Mouse (Mus musculus) CH12.LX (cell line): ENCODE data around the gene Pkmyt1. TPM values are rescaled to one million over a fixed set of nuclear protein-coding genes. Genes with fewer than 3 reads are reported as not detected.

Experiments used
- polyA plus RNA-seq: library from polyadenylated mRNA; unstranded; fragments of >175 nt; gene quantifications from 2 replicates; pipeline ENCODE4 v1.2.1, GENCODE M21; 2012; ENCODE audit warnings: low read depth; ENCODE audit not compliant: insufficient read length
- total RNA-seq, 2 experiments: library from RNA; depleted of rRNA; stranded (reverse); fragments of 300-350 nt in 1 of 2; fragments of >200 nt in 1 of 2; gene quantifications; 2 replicates each; pipeline ENCODE4 v1.2.3; 2012 to 2014

The Pkmyt1 gene
- total and polyA plus RNA-seq, 3 experiments: 12.6 to 37.0 (median 25.4) TPM

Other genes starting within 250 kb of the Pkmyt1 start
Only the 20 nearest of the 27 such genes appear.
- 0.30 TPM in 1 of 2 replicates, not detected in the other for gene Zfp13, start 126.8 kb upstream of the Pkmyt1 start, total RNA-seq (2012; rRNA removed)
- gene Zfp13, start 126.8 kb upstream of the Pkmyt1 start, total RNA-seq (2014; rRNA removed): not detected in 2 replicates
- not detected in 2 replicates for gene Zfp13, start 126.8 kb upstream of the Pkmyt1 start, polyA plus RNA-seq
- not detected in 2 replicates for gene Zscan10, start 125.5 kb upstream of the Pkmyt1 start, total RNA-seq (2012; rRNA removed)
- gene Zscan10, start 125.5 kb upstream of the Pkmyt1 start, total RNA-seq (2014; rRNA removed): not detected in 2 replicates
- not detected in 2 replicates for gene Zscan10, start 125.5 kb upstream of the Pkmyt1 start, polyA plus RNA-seq
- 0.04 TPM in 1 of 2 replicates, not detected in the other for gene Mmp25, start 81.1 kb upstream of the Pkmyt1 start, total RNA-seq (2012; rRNA removed)
- 0.04 TPM in 1 of 2 replicates, not detected in the other for gene Mmp25, start 81.1 kb upstream of the Pkmyt1 start, total RNA-seq (2014; rRNA removed)
- gene Mmp25, start 81.1 kb upstream of the Pkmyt1 start, polyA plus RNA-seq: not detected in 2 replicates
- gene Bicdl2, start 65.8 kb upstream of the Pkmyt1 start, total RNA-seq (2012; rRNA removed): not detected in 2 replicates
- gene Bicdl2, start 65.8 kb upstream of the Pkmyt1 start, total RNA-seq (2014; rRNA removed): not detected in 2 replicates
- gene Bicdl2, start 65.8 kb upstream of the Pkmyt1 start, polyA plus RNA-seq: 0.25 TPM in 1 of 2 replicates, not detected in the other
- 7.3 and 8.9 TPM in 2 replicates for gene Hcfc1r1, start 52.7 kb upstream of the Pkmyt1 start, total RNA-seq (2012; rRNA removed)
- 3.9 and 6.0 TPM in 2 replicates for gene Hcfc1r1, start 52.7 kb upstream of the Pkmyt1 start, total RNA-seq (2014; rRNA removed)
- gene Hcfc1r1, start 52.7 kb upstream of the Pkmyt1 start, polyA plus RNA-seq: 17.4 and 26.5 TPM in 2 replicates
- 40.1 and 41.4 TPM in 2 replicates for gene Thoc6, start 52.5 kb upstream of the Pkmyt1 start, total RNA-seq (2012; rRNA removed)
- gene Thoc6, start 52.5 kb upstream of the Pkmyt1 start, total RNA-seq (2014; rRNA removed): 31.5 and 37.9 TPM in 2 replicates
- gene Thoc6, start 52.5 kb upstream of the Pkmyt1 start, polyA plus RNA-seq: 34.8 and 37.4 TPM in 2 replicates
- gene Tnfrsf12a, start 48.9 kb upstream of the Pkmyt1 start, total RNA-seq (2012; rRNA removed): 4.3 and 5.1 TPM in 2 replicates
- gene Tnfrsf12a, start 48.9 kb upstream of the Pkmyt1 start, total RNA-seq (2014; rRNA removed): 1.5 and 2.3 TPM in 2 replicates
- gene Tnfrsf12a, start 48.9 kb upstream of the Pkmyt1 start, polyA plus RNA-seq: 0.64 and 1.2 TPM in 2 replicates
- not detected in 2 replicates for gene Cldn6, start 47.1 kb upstream of the Pkmyt1 start, total RNA-seq (2012; rRNA removed)
- gene Cldn6, start 47.1 kb upstream of the Pkmyt1 start, total RNA-seq (2014; rRNA removed): not detected in 2 replicates
- not detected in 2 replicates for gene Cldn6, start 47.1 kb upstream of the Pkmyt1 start, polyA plus RNA-seq
- 0.08 TPM in 1 of 2 replicates, not detected in the other for gene Cldn9, start 42.3 kb upstream of the Pkmyt1 start, total RNA-seq (2012; rRNA removed)
- gene Cldn9, start 42.3 kb upstream of the Pkmyt1 start, total RNA-seq (2014; rRNA removed): not detected in 2 replicates
- not detected in 2 replicates for gene Cldn9, start 42.3 kb upstream of the Pkmyt1 start, polyA plus RNA-seq
- gene 1520401A03Rik, start 3.6 kb upstream of the Pkmyt1 start, total RNA-seq (2012; rRNA removed): 0.08 TPM in 1 of 2 replicates, not detected in the other
- not detected in 2 replicates for gene 1520401A03Rik, start 3.6 kb upstream of the Pkmyt1 start, total RNA-seq (2014; rRNA removed)
- not detected in 2 replicates for gene 1520401A03Rik, start 3.6 kb upstream of the Pkmyt1 start, polyA plus RNA-seq
- 2.0 and 2.8 TPM in 2 replicates for gene Paqr4, start 14.5 kb downstream of the Pkmyt1 start, total RNA-seq (2012; rRNA removed)
- gene Paqr4, start 14.5 kb downstream of the Pkmyt1 start, total RNA-seq (2014; rRNA removed): 0.47 and 1.0 TPM in 2 replicates
- gene Paqr4, start 14.5 kb downstream of the Pkmyt1 start, polyA plus RNA-seq: 0.80 and 1.1 TPM in 2 replicates
- gene Kremen2, start 19.5 kb downstream of the Pkmyt1 start, total RNA-seq (2012; rRNA removed): 0.34 and 0.55 TPM in 2 replicates
- gene Kremen2, start 19.5 kb downstream of the Pkmyt1 start, total RNA-seq (2014; rRNA removed): 0.14 and 0.23 TPM in 2 replicates
- 0.21 and 0.23 TPM in 2 replicates for gene Kremen2, start 19.5 kb downstream of the Pkmyt1 start, polyA plus RNA-seq
- 26.9 and 28.3 TPM in 2 replicates for gene Flywch1, start 45.3 kb downstream of the Pkmyt1 start, total RNA-seq (2012; rRNA removed)
- gene Flywch1, start 45.3 kb downstream of the Pkmyt1 start, total RNA-seq (2014; rRNA removed): 18.8 and 22.2 TPM in 2 replicates
- 22.0 and 23.4 TPM in 2 replicates for gene Flywch1, start 45.3 kb downstream of the Pkmyt1 start, polyA plus RNA-seq
- gene Flywch2, start 59.7 kb downstream of the Pkmyt1 start, total RNA-seq (2012; rRNA removed): not detected in 2 replicates
- not detected in 2 replicates for gene Flywch2, start 59.7 kb downstream of the Pkmyt1 start, total RNA-seq (2014; rRNA removed)
- not detected in 2 replicates for gene Flywch2, start 59.7 kb downstream of the Pkmyt1 start, polyA plus RNA-seq
- gene Srrm2, start 64.2 kb downstream of the Pkmyt1 start, total RNA-seq (2012; rRNA removed): 83.6 and 90.4 TPM in 2 replicates
- gene Srrm2, start 64.2 kb downstream of the Pkmyt1 start, total RNA-seq (2014; rRNA removed): 18.3 and 26.7 TPM in 2 replicates
- gene Srrm2, start 64.2 kb downstream of the Pkmyt1 start, polyA plus RNA-seq: 339 and 383 TPM in 2 replicates
- 381 and 386 TPM in 2 replicates for gene Elob, start 102.8 kb downstream of the Pkmyt1 start, total RNA-seq (2012; rRNA removed)
- gene Elob, start 102.8 kb downstream of the Pkmyt1 start, total RNA-seq (2014; rRNA removed): 371 and 534 TPM in 2 replicates
- 250 and 306 TPM in 2 replicates for gene Elob, start 102.8 kb downstream of the Pkmyt1 start, polyA plus RNA-seq
- not detected in 2 replicates for gene Prss33, start 109.7 kb downstream of the Pkmyt1 start, total RNA-seq (2012; rRNA removed)
- gene Prss33, start 109.7 kb downstream of the Pkmyt1 start, total RNA-seq (2014; rRNA removed): not detected in 2 replicates
- not detected in 2 replicates for gene Prss33, start 109.7 kb downstream of the Pkmyt1 start, polyA plus RNA-seq
- gene Prss32, start 117.5 kb downstream of the Pkmyt1 start, total RNA-seq (2012; rRNA removed): not detected in 2 replicates
- not detected in 2 replicates for gene Prss32, start 117.5 kb downstream of the Pkmyt1 start, total RNA-seq (2014; rRNA removed)
- not detected in 2 replicates for gene Prss32, start 117.5 kb downstream of the Pkmyt1 start, polyA plus RNA-seq
- gene Prss41, start 117.8 kb downstream of the Pkmyt1 start, total RNA-seq (2012; rRNA removed): 0.46 and 1.0 TPM in 2 replicates
- gene Prss41, start 117.8 kb downstream of the Pkmyt1 start, total RNA-seq (2014; rRNA removed): 0.16 TPM in 2 replicates
- 0.22 and 0.24 TPM in 2 replicates for gene Prss41, start 117.8 kb downstream of the Pkmyt1 start, polyA plus RNA-seq
- gene Prss21, start 141.7 kb downstream of the Pkmyt1 start, total RNA-seq (2012; rRNA removed): not detected in 2 replicates
- not detected in 2 replicates for gene Prss21, start 141.7 kb downstream of the Pkmyt1 start, total RNA-seq (2014; rRNA removed)
- not detected in 2 replicates for gene Prss21, start 141.7 kb downstream of the Pkmyt1 start, polyA plus RNA-seq